Mouse (Mus musculus) ovary, postnatal 36 days (tissue): Measurements from ENCODE around the gene Lgr6.

ENCODE experiments used
- DNase-seq: peaks from one replicate; pipeline ENCODE4 v3.0.0; 2022; ENCODE audit warnings: low spot score, mixed read lengths

Lgr6 gene

DNA sequence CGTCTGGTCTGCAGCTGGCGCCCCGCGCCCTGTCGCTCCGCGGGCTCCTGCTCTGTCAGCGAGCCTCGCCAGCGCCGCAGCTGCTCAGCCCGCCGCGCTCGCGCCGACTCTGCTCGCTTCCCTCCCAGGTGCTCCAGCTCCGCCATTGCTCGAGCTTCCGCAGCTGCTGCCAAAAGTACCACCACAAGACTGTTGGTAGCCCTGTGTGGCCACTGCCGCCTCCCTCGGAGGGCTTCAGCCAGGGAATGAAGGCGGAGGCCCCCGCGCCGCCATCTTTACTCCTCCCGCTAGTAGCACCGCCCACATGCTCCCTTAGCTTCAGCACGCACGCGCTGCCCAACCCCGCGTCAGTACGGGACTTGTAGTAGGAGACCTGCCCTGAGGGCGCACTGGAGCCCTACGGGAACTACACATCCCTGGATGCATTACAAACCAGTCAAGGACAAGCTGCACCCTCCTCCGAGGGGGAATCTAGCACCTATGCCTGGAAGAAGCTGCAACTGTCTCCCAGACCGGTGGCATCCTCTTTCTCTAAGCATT lies 149.4 kb downstream of the Lgr6 start, which contains the start of gene Ppp1r12b:
TSS of gene Ppp1r12b (minus strand) at position 306 of the 540 bp plus-strand sequence.
- peak; percentile 93 for DNase-seq

DNA sequence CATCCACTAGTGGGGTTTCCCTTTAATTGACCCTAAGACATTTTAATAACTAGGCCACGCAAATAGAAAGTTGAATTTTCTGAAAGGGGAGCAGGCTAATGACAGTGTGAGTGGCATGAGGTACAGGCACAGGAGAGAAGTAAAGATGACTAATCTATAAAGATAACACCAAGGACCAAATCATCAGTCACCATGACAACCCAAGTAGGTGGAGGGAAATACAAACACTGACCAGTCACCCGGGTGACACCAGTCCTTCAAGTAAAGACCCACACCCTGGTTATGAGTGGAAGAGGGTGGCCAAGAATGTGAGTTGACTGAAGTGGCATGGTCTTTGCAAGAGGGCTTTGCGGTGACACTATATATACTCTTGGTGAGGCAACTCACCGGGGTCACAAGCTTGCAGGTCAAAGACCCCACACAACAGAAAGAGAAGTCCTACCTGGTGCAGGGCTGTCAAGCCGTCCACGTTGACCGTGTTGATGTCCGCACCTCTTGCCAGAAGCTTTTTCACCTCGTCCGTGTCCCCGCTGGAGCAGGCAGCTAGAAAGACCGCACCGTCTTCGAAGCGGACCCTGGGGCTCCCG lies 149.9 kb downstream of the Lgr6 start:
- DNase-seq: no peak

DNA sequence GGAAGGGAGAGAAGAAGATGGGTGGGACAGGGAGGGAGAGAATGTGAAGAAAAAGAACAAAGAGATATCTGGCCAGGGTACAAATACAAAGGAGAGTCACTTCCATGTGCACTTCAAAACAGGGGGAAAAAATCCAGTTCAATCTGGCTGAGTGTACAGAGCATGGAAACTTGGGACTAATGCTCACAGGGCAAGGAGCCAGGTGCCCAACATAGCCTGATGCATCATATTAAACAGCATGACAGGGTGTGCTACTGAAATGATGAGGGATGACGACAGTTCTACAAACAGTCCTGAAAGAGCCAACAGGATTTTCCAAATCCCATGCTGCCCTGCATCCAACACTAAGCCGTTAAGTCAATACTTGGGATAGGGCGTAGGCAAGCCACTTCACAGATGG lies 155.1 kb downstream of the Lgr6 start:
- no peak for DNase-seq

DNA sequence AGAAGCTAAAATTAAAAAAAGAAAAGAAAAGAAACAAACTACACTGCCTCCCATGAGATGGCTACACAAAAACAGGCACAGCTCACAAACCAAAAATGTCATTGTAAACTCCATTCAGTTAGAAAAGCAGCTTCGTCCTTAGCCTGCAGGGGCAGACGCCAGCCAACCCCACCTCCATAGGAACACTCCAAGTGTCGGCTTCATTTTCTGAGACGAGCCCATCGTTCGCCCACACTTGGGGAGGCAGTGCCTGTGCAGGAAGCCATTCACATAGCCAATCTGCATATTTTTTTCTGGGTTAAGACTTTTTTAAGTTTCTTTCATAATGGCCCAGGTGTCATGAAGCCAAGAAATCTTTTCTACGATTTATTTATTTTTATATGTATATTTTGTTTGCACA lies 157.5 kb downstream of the Lgr6 start:
- DNase-seq: no peak

DNA sequence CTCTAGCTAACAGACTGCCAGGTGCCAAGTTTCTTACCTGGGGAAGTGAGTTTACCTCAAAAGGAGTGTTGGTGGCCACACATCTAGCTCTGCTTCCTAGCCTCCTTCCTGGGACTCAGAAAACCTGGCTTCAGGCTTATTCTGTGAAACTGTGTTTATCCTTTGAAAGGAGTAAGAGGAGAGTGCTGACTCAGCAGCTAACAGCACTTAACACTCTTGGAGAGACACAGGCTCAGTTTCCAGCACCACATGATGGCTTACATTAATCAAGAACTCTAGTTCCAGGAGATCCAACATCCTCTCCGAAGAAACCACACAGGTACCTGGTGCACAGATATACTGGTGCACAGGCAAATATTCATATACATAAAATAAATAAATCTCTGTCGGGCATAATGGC lies 162.2 kb downstream of the Lgr6 start:
- DNase-seq: no peak

DNA sequence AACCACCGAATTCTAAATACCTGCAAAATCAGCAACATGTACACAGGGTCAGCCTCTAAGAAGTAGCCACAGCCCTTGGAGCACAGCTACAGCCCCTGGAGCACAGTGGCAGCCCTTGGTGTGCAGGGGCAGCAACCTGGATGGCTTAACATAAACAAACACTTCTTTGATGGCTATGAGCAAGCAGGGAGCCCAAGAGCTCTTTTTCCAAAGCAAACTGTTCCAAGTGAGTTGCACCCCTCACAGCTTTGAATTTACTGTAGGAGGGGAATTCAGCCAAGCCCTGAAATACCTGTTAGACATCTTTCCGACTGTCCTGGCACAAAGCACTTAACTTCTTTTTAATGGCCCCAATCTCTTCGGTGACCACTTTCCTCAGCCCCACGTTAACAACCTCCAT lies 164.2 kb downstream of the Lgr6 start:
- no peak for DNase-seq

DNA sequence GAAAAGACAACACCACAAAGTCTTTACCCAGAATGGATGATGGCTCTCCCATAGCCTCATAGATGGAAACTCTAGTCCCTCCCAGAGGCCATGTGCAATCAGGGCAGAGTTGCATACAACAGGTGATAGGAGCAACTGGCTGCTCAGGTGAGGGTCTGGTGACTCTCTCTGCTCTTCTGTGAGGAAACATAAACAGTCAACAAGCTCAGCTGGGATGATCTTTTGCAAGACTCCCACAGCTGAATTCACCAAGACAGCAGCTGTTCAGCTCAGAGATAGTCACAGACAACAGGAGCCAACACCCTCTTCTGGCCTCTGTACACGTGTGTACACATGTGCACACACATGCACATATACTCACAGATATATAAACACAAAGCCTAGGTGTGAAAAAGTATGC lies 166.8 kb downstream of the Lgr6 start:
- no peak for DNase-seq

DNA sequence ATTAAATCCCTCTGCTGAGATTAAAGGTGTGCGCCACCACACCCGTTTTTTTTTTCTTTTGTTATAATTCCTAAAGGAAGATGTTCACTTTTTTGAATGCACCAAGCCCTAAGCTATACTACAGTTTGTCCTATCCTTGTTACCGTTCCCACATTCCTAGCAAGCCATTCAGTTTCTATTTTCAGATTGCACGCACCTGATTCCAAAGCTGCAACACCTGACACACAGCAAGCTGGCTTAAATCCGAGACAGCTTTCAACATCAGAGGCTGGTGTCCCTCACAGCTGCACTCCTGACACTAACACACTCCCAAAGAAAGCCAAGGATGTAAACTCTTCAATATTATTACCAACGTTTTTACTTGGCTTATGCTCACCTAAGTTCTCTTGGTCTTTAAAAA lies 168.7 kb downstream of the Lgr6 start:
- DNase-seq: no peak
